Mouse (Mus musculus) ES-E14 (cell line): ENCODE results near the gene Unc93a2. TPM values are rescaled to one million over a fixed set of nuclear protein-coding genes. Genes with fewer than 3 reads are reported as not detected.
"Not testable (repeated sequence)": the region's sequence is repeated elsewhere in the genome, so short reads cannot be mapped to it uniquely, and the experiment has no call there.

ENCODE experiments used
- DNase-seq: peaks from one replicate; pipeline ENCODE4 v3.0.0-alpha.2; 2013; ENCODE audit warnings: low read depth, low spot score
- H3K27ac ChIP-seq: 2 replicates; pipeline ENCODE4 v1.5.1; 2012; ENCODE audit warnings: low read depth, mild to moderate bottlenecking, low read length, moderate library complexity, mixed read lengths; ENCODE audit not compliant: poor library complexity, insufficient read depth, severe bottlenecking
- H3K36me3 ChIP-seq: 2 replicates; pipeline ENCODE4 v1.6.1; 2012; ENCODE audit warnings: mild to moderate bottlenecking, low read length, moderate library complexity, mixed read lengths; ENCODE audit not compliant: control insufficient read depth, poor library complexity, insufficient read depth, severe bottlenecking
- H3K4me1 ChIP-seq, 2 experiments: fragments of 150-350 bp in 1 of 2; sonication (generic) in 1 of 2; 2 replicates each; pipeline ENCODE4 v1.6.1; 2012; ENCODE audit warnings: low read length in 2 of 2, mild to moderate bottlenecking in 1 of 2, mixed read lengths in 1 of 2; ENCODE audit not compliant: control insufficient read depth in 2 of 2, insufficient read depth in 2 of 2, poor library complexity in 1 of 2
- H3K4me3 ChIP-seq, 2 experiments: fragments of 150-350 bp in 1 of 2; sonication (generic) in 1 of 2; 2 replicates each; pipeline ENCODE4 v1.5.1; 2012; ENCODE audit warnings: low read length in 2 of 2, low read depth in 1 of 2, mild to moderate bottlenecking in 1 of 2, mixed read lengths in 1 of 2; ENCODE audit not compliant: insufficient read depth in 1 of 2, poor library complexity in 1 of 2, severe bottlenecking in 1 of 2
- H3K9ac ChIP-seq: 2 replicates; pipeline ENCODE4 v1.6.1; 2012; ENCODE audit warnings: low read depth, mild to moderate bottlenecking, low read length, mixed read lengths; ENCODE audit not compliant: poor library complexity, insufficient read depth, severe bottlenecking
- H3K9me3 ChIP-seq: fragments of 150-350 bp; sonication (generic); 2 replicates; pipeline ENCODE4 v1.6.1; 2012; ENCODE audit warnings: low read depth, mild to moderate bottlenecking, low read length; ENCODE audit not compliant: control insufficient read depth, insufficient read depth
- in situ Hi-C, 2 experiments: fragments of 600-800 bp; cut with MboI; formaldehyde crosslinking; loops; one replicate each; pipeline ENCODE4 v1.15.1; 2025; ENCODE audit warnings: low sequenced_read_pairs in 2 of 2, inconsistent platforms in 1 of 2; ENCODE audit not compliant: unreplicated experiment in 2 of 2
- total RNA-seq: library from RNA; depleted of rRNA; stranded (reverse); fragments of 300-350 nt; gene quantifications from 2 replicates; pipeline ENCODE4 v1.2.3, GENCODE M21; 2012

Unc93a2 gene
- total RNA-seq, 1 experiment = 0.27 TPM

DNA sequence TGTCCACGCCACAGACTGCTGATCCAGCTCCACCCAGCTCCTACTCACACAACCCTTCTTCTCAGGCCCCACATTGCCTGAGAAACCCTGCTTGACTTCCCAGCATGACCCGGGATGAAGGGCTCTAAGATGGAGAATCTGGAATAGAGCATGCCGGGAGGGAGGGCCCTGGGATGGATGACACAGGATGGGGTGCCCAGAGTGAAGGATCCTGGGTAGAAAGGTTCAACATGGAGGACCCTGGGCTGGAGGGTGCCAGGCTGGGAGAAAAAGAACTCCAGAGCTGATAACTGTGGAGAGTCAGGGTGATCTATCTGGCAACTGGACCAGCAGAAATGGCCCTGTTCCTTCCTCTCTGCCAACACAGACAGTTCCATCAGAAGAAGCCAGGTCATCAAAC lies 19.6 kb downstream of the Unc93a2 start:
- H3K4me1 ChIP-seq, DNase-seq, H3K27ac ChIP-seq, in situ Hi-C loops, H3K9me3 ChIP-seq, H3K4me3 ChIP-seq, H3K9ac ChIP-seq, H3K36me3 ChIP-seq: not testable (repeated sequence)

DNA sequence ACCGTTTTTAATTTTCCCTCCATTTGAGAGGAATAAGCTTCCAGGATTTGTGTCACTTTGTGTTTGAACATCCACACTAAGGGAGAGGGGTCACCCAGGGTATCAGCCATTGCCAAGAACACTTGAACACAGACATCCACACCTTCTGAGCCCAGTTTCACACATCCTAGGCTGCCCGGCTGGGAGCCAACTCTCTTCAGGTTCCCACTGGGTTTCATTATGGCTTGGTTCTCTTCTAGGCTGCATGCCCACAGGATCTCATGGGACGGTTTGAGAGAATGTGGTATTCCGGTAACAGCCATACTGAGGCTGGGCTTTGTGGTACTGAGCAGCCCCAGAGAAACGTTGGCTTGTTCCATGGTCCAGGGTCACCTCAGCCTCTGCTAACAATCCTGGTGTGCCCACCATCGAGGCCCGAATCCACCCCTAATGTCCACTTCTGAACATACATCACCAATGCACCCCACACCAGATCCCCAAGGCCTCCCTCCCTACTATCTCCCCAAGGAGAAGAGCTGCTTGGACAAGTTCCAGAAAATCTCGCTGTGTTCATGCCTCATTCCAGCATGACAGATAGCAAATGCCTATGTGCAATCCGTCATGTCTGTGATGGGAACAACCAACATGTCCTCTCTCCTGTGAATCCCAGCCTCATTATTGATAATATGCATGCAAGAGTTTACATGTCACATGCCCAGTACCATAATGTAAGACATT lies 24.4 kb downstream of the Unc93a2 start:
- H3K9me3 ChIP-seq, H3K9ac ChIP-seq, H3K36me3 ChIP-seq, H3K4me3 ChIP-seq, in situ Hi-C loops, H3K27ac ChIP-seq, H3K4me1 ChIP-seq, DNase-seq: not testable (repeated sequence)

DNA sequence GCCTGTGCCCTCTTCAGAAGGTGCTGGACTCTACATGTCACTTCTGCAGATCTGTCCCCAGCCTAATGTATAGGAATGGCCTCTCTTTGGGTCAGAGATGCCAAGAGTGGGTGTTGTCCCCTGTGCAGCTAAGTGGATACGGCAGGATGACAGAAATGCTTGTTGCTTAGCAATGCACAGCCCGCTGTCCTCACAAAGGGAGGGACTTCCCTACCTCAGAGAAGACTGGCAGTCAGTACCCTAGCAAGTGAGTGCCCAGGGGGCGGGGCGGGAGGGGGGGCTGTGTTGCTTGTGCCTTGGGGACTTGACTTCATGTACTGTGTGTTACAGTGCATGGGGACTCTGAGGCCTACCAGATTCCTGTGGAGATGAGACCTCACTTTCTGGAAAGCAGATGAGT lies 25.5 kb downstream of the Unc93a2 start:
- H3K9ac ChIP-seq, H3K27ac ChIP-seq, DNase-seq, H3K9me3 ChIP-seq, H3K4me1 ChIP-seq, in situ Hi-C loops, H3K4me3 ChIP-seq, H3K36me3 ChIP-seq: not testable (repeated sequence)

DNA sequence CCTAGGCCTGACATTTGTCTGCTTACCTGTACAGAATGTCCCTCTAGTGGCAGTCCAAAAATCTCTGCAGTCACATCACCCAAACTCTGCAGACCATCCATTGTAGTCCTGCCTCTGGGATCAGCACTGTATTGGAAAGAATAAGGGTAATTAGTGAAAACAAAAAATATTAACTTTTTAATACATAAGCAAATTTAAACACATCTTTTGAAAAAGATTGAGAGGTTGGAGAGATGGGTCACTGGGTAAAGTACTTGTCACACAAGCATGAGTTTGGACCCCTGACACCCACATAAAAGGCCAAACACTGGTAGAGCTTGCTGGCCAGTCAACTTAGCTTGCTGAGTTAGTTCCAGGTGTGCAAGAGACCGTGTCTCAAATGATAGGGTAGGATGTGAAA lies 32.7 kb downstream of the Unc93a2 start, which contains the start of gene Ttll2:
Gene Ttll2 (minus strand): TSS at position 101 of the 400 bp plus-strand sequence.
- H3K9me3 ChIP-seq, H3K4me1 ChIP-seq, in situ Hi-C loops, H3K9ac ChIP-seq, H3K4me3 ChIP-seq, H3K36me3 ChIP-seq, DNase-seq, H3K27ac ChIP-seq: not testable (repeated sequence)

DNA sequence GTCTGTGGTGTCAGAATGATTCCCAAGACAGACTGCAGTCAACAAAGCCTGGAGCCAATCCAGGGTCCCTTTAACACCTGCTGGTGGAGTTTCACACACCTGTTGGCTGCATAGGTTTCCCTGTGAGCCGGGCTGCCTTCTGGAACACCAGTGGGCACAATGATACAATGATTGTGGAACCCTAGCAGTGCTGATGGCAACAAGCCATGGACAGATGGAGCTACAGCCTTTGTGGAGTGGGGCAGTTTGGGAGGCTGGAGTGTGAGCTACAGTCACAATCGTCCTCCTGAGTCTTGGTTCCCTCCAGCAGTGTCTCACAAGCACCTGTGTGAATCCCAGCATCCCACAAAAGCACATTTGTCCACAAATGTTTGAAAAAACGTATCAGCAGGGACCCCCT lies 36.5 kb downstream of the Unc93a2 start:
- H3K27ac ChIP-seq, H3K36me3 ChIP-seq, H3K9ac ChIP-seq, DNase-seq, H3K4me1 ChIP-seq, H3K9me3 ChIP-seq, in situ Hi-C loops, H3K4me3 ChIP-seq: not testable (repeated sequence)

DNA sequence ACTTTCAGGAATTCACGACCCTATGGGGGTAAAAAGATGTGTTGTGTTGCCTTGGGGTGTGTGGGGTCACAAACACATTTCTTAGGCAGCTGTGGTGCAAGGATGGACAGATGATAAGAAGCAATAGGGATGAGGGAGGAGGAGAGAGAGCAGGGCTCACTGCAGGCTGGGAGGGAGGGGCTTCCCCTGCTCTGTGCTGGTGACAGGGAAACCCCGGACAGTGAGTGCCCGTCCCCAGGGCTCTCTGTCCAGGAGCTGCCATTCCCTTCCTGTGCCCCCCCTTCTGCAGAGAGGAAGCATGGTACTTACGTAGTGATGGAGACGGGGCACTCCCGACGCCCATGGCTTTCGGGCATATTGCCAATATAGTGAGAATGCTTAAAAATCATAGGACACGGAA lies 47.9 kb downstream of the Unc93a2 start:
- in situ Hi-C loops = not testable (repeated sequence)

DNA sequence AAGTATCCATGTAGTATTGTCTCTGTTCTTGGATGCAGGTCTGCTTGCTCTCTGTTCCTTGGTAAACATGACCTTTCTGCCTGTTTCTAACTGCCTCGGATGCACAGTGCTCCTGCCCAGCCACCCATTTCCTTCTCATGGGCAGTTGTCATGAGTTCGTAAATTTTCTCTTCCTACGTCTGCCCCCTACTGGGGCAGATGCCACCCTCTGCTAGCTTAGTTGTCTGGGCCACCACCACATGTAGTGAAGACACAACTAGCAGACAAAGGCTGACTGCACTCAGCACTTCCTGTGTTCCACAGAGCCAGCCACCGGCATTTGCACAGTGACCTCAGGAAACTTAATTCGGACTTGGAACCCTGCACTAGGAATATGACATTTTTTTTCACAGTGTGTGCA lies 52.5 kb downstream of the Unc93a2 start:
- H3K9ac ChIP-seq = not testable (repeated sequence)

More for the DNA sequence above, 47.9 kb downstream of the Unc93a2 start:
- not testable (repeated sequence) for DNase-seq, H3K4me1 ChIP-seq, H3K4me3 ChIP-seq, H3K9me3 ChIP-seq, H3K9ac ChIP-seq, H3K27ac ChIP-seq, H3K36me3 ChIP-seq

DNA sequence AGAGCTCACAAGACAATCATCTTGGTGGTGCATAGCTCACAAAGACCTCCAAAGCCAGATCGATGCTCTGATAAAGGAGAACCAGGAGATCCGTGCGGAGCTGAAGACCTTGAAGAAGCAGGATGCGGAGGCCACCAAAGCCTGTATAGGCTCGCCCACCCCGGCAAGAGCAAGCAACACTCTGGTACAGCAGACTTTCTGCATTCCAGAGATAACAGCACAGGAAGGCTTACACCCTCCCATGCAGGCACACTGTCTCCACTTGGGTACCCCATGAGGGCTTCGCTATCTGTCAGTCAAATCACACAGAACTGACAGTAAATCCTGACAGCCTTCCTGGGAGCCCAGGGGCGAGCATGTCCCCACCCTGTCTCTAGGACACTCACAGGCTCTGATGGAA lies 58.8 kb downstream of the Unc93a2 start:
- in situ Hi-C loops, H3K9ac ChIP-seq, DNase-seq: not testable (repeated sequence)

More for the DNA sequence above, 52.5 kb downstream of the Unc93a2 start:
- H3K36me3 ChIP-seq, H3K9me3 ChIP-seq, H3K27ac ChIP-seq, H3K4me3 ChIP-seq, DNase-seq, H3K4me1 ChIP-seq, in situ Hi-C loops: not testable (repeated sequence)

More for the DNA sequence above, 58.8 kb downstream of the Unc93a2 start:
- not testable (repeated sequence) for H3K9me3 ChIP-seq, H3K36me3 ChIP-seq, H3K27ac ChIP-seq, H3K4me3 ChIP-seq, H3K4me1 ChIP-seq
